Mouse (Mus musculus) heart, embryonic 11.5 days (tissue): Measurements from ENCODE around the gene Hbp1. TPM values are rescaled to one million over a fixed set of nuclear protein-coding genes. Genes with fewer than 3 reads are reported as not detected.

ENCODE experiments used
- ATAC-seq: fragments of 200-750 bp; cut with Nextera tagmentation; replicated peaks from 2 replicates; pipeline ENCODE4 v1.8.0; 2017; ENCODE audit warnings: moderate library complexity; ENCODE audit not compliant: insufficient number of reproducible peaks, low FRiP score, low TSS enrichment
- H3K27ac ChIP-seq: fragments of 300-500 bp; sonication (generic); 2 replicates; pipeline ENCODE4 v1.5.1; 2014; ENCODE audit warnings: mild to moderate bottlenecking, low read depth, low read length
- H3K27me3 ChIP-seq: fragments of 300-500 bp; sonication (generic); 2 replicates; pipeline ENCODE4 v1.6.1; 2014; ENCODE audit warnings: mild to moderate bottlenecking, low read length, mixed read lengths; ENCODE audit not compliant: control insufficient read depth, insufficient read depth
- H3K36me3 ChIP-seq: fragments of 300-500 bp; sonication (generic); 2 replicates; pipeline ENCODE4 v1.6.1; 2014; ENCODE audit warnings: mild to moderate bottlenecking, low read length, moderate library complexity, mixed read lengths; ENCODE audit not compliant: control insufficient read depth, insufficient read depth
- H3K4me1 ChIP-seq: fragments of 300-500 bp; sonication (generic); 2 replicates; pipeline ENCODE4 v1.6.1; 2014; ENCODE audit warnings: low read length; ENCODE audit not compliant: control insufficient read depth, insufficient read depth
- H3K4me2 ChIP-seq: fragments of 300-500 bp; sonication (generic); 2 replicates; pipeline ENCODE4 v1.6.1; 2014; ENCODE audit warnings: mild to moderate bottlenecking, moderate library complexity
- H3K4me3 ChIP-seq: fragments of 300-500 bp; sonication (generic); 2 replicates; pipeline ENCODE4 v1.5.1; 2014; ENCODE audit warnings: low read depth, low read length
- H3K9ac ChIP-seq: fragments of 300-500 bp; sonication (generic); 2 replicates; pipeline ENCODE4 v1.6.1; 2014; ENCODE audit warnings: mild to moderate bottlenecking, low read depth, low read length, moderate library complexity
- H3K9me3 ChIP-seq: fragments of 300-500 bp; sonication (generic); replicated peaks from 2 replicates; pipeline ENCODE4 v1.6.1; 2016; ENCODE audit warnings: low read length; ENCODE audit not compliant: control insufficient read depth
- WGBS: fragments of 180-500 bp; shearing (Covaris S2); extraction: QIAGEN DNeasy Blood & Tissue Kit; methylation state at CpG from one replicate; pipeline ENCODE4 v1.1.7; 2014; ENCODE audit not compliant: insufficient replicate concordance; 5-methylcytosine and 5-hydroxymethylcytosine counted together
- polyA plus RNA-seq: library from polyadenylated mRNA; unstranded; fragments of >200 nt; fragmentation: Nextera tagmentation; extraction: Ambion mirVana; gene quantifications from 2 replicates; pipeline ENCODE4 v1.2.1, GENCODE M21; 2014

Gene Hbp1
- polyA plus RNA-seq, 1 experiment from 2014 or later: 85.3 TPM

DNA sequence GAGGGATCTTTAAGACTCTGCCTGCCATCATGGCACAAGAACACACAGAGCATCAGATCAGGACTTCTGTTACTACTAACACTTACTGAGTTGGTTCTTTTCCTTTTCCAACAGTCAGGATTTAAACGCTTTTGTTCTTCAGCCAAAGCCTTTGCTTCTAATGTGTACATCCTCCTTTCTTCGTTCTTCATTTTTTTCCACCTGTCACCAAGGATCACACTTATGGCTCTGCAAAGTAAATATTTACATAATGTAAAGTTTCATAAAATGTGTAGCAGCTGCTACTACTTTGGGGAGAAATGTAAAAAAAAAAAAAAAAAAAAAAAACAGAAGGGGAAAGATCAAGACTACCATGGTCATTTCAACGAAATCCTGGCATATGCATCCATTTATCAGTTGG lies 21.8 kb downstream of the Hbp1 start:
- Histone ChIP-seq H3K4me2 (no peak overlapping the region), H3K27ac (no peak overlapping the region), H3K4me1 (no peaks in the 10 kb centered on the region), H3K4me3 (no peak overlapping the region), H3K36me3 (peaks cover 9% of the 10 kb centered on the region; the same call in 1 of the 2 replicates), H3K27me3 (no peaks in the 10 kb centered on the region), H3K9ac (no peak overlapping the region), H3K9me3 (no peaks in the 10 kb centered on the region)
- no peak for ATAC-seq
- 90% methylated on average over 3 of the region's 3 CpGs for WGBS

DNA sequence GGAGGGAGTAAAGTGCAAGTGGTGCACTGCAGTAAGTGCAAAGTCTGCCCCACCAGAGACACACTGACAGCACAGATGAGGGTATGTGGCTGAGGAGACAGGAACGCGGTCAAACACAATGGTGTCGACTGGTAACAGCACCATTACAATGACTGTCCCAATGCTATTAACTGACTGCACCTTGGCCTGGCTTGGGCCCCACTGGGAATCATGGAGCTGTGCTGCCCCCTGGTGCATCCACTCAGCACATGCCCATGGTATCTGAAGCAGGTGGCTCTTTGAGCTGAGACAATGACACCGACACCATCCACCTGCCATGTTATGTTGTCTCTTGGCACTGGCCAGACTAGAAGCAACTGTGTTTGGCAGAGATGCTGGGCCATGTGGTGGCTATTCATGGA lies 23.7 kb downstream of the Hbp1 start:
- no peaks in the 10 kb centered on the region for H3K9me3 ChIP-seq
- no peak overlapping the region for H3K27ac ChIP-seq
- whole genome bisulfite sequencing: 60% methylated on average over 4 of the region's 4 CpGs
- no peak overlapping the region for H3K4me2 ChIP-seq
- H3K9ac ChIP-seq: no peak overlapping the region
- H3K4me1 ChIP-seq: no peaks in the 10 kb centered on the region
- ATAC-seq: peak; percentile 59; the same call in 1 of the 2 replicates
- H3K4me3 ChIP-seq: no peak overlapping the region
- peaks cover 6% of the 10 kb centered on the region; the same call in 1 of the 2 replicates for H3K36me3 ChIP-seq
- H3K27me3 ChIP-seq: no peaks in the 10 kb centered on the region

DNA sequence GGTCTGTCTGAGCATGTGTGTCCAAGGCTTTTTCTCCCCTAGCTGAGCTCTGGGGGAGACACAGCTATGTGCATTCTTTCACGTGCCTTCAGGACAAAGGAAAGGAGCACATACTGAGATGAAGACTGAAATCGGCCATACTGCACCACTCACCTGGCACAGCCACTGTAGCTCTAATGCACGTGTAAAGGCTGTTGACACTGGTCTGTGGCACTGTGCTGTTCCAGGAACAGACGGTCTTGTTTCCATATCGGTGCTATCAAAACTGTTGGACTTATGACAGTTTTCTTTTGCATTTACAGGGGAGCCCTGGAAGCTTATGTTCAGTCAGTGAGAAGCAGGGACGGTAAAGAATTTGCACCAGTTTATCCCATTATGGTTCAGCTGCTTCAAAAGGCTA lies 25.0 kb downstream of the Hbp1 start:
- peaks cover 6% of the 10 kb centered on the region; the same call in 1 of the 2 replicates for H3K36me3 ChIP-seq
- WGBS: 80% methylated on average over 6 of the region's 6 CpGs

DNA sequence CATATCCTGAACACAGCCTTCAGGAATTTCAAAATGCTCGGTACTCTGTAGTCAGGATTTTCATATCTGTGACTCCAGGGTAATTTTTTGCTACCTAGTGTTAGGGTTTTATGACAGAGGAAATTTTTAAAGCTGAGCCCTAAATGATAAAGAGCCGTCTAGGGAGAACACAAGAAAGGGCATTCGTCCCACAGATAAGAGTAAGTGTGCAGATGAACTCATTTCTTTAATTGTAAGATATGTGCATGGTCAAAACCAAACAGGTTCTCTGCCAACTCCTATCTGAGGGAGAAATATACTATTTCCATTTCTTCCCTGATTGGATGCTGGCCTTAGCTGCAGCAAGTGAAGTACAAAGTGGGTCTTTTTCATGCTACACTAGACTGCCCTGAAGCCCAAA lies 26.2 kb downstream of the Hbp1 start:
- WGBS: 73% methylated on average over 3 of the region's 3 CpGs
- Histone ChIP-seq H3K4me2 (no peak overlapping the region), H3K36me3 (peaks cover 3% of the 10 kb centered on the region; the same call in 1 of the 2 replicates), H3K27ac (no peak overlapping the region), H3K4me1 (no peaks in the 10 kb centered on the region), H3K4me3 (no peak overlapping the region), H3K9ac (no peak overlapping the region), H3K9me3 (no peaks in the 10 kb centered on the region), H3K27me3 (no peaks in the 10 kb centered on the region)
- no peak for ATAC-seq

More for the DNA sequence above, 25.0 kb downstream of the Hbp1 start:
- no peak overlapping the region for H3K4me3 ChIP-seq
- ATAC-seq: no peak
- H3K9me3 ChIP-seq: no peaks in the 10 kb centered on the region
- no peak overlapping the region for H3K27ac ChIP-seq
- no peak overlapping the region for H3K9ac ChIP-seq
- H3K4me1 ChIP-seq: no peaks in the 10 kb centered on the region
- no peaks in the 10 kb centered on the region for H3K27me3 ChIP-seq
- H3K4me2 ChIP-seq: no peak overlapping the region

DNA sequence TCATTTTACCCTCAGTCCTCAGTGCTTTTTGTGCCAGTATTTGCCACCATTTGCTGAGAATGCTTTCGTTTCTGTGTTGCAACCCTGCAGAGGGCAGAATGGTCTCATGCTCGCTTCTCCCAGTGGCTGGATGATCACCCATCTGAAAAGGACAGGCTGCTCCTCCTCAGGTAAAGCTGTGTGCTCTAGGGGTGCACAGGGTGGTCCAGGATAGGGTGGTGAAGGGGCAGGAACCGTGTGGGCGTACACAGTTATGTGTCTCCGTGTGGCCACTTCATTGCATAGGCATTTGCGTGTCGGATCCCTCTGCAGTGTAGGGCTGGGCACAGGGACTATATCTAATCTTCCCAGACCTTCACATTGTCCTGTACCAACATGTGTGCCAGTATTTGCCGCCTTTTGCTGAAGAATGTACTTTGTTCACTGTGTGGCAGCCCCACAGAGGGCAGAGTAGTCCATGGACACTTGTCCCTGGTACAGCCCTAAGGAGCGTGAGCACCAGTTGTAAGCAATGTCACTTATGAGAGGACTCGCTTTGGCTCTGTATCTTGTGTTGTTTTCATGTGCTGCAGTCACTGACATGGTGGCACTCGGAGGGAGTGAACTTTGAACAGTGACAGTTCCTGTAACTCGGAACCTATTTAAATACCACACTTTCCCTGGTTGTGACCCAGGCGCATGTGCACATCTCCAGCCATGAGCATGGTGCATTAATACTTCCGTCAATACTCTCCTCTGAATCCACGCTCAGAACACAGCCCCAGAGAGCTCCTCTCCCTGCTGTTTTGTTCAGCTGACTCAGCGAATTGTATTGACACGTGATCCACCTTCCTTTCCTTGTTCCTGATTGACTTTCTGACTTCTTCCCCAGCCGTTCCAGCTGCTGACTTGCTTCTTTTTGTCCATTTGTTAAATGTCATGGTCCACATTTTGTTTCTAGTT lies 29.6 kb downstream of the Hbp1 start:
- Histone ChIP-seq H3K27ac (no peak overlapping the region), H3K36me3 (no peaks in the 10 kb centered on the region), H3K9ac (no peak overlapping the region), H3K4me1 (peaks cover 2% of the 10 kb centered on the region; the same call in 1 of the 2 replicates), H3K4me3 (no peak overlapping the region), H3K9me3 (no peaks in the 10 kb centered on the region), H3K27me3 (no peaks in the 10 kb centered on the region), H3K4me2 (no peak overlapping the region)
- no peak for ATAC-seq
- WGBS: 81% methylated on average over 18 of the region's 18 CpGs

DNA sequence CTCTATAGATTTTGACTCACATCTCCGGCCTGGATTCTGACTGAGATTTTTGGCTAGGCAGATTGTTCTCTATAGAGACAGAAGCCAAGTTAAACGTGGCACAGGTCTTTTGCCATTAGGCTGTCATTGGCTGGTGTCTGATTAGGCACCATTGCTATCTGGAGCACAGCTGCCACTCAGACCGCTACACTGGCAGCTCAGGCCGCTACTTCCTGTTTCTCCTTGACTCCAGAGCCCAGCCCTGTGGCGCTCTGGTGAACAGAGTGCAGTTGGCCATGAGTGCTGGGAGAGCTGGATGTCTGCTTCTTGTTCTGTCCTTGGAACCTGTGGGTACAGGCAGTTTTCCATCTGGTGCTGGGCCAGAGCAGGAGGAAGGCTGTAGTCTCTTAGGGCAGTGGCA lies 33.1 kb downstream of the Hbp1 start:
- Histone ChIP-seq H3K27me3 (no peaks in the 10 kb centered on the region), H3K4me3 (no peak overlapping the region), H3K4me2 (no peak overlapping the region), H3K9ac (no peak overlapping the region), H3K27ac (0 out of 2 replicates have a peak overlapping the region, but pooled peaks have one; percentile 42), H3K36me3 (no peaks in the 10 kb centered on the region), H3K9me3 (no peaks in the 10 kb centered on the region), H3K4me1 (peaks cover 9% of the 10 kb centered on the region; the same call in 1 of the 2 replicates)
- 44% methylated on average over 5 of the region's 5 CpGs for WGBS
- ATAC-seq: 0 out of 2 replicates have a peak, but pooled peaks have one; percentile 26

DNA sequence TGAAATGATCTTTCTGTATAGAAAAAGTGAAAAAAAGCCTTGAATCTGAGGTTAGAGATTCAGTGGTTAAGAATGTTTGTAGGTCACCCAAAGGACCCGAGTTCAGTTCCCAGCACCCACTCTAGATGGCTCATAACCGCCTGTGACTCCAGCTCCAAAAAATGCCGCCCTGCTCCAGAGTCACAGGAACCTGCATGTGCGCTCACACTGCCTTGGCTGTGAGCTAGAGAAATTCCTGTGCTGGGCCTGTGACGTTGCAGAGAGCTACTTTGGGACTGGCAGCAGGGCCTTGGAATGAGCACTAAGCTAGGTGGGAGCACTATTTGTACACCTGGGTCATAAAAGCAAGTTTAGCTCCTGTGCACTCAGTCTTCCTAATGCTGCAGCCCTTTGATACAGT lies 33.6 kb downstream of the Hbp1 start:
- no peak for ATAC-seq
- peaks cover 9% of the 10 kb centered on the region; the same call in 1 of the 2 replicates for H3K4me1 ChIP-seq
- no peak overlapping the region for H3K9ac ChIP-seq
- H3K36me3 ChIP-seq: no peaks in the 10 kb centered on the region
- no peak overlapping the region for H3K27ac ChIP-seq
- no peaks in the 10 kb centered on the region for H3K9me3 ChIP-seq
- no peak overlapping the region for H3K4me2 ChIP-seq
- no peaks in the 10 kb centered on the region for H3K27me3 ChIP-seq
- no peak overlapping the region for H3K4me3 ChIP-seq
- WGBS: 87% methylated on average over 5 of the region's 5 CpGs

DNA sequence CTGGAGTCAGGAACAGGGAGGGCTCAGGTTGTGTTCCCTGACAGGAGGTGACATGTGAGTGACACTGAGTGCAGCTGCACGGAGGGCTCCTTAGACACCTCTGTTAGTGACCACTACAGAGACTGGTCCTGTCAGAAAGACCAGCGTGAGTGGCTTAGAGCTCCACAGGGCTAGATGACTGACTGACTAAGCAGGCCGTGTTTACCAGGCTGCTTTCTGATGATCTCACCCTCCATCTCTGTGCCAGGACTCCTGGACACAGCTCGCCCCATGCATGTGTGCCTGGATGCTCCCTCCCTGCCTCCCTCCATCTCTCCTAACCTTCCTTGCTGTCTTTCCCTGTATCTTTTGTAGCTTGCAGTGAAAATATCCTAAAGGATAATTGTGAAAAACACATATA lies 36.7 kb downstream of the Hbp1 start:
- 48% methylated on average over 4 of the region's 4 CpGs for whole genome bisulfite sequencing
- no peaks in the 10 kb centered on the region for H3K9me3 ChIP-seq
- H3K27me3 ChIP-seq: no peaks in the 10 kb centered on the region
- ATAC-seq: no peak
- H3K36me3 ChIP-seq: no peaks in the 10 kb centered on the region
- H3K4me2 ChIP-seq: no peak overlapping the region
- H3K9ac ChIP-seq: no peak overlapping the region
- H3K27ac ChIP-seq: no peak overlapping the region
- H3K4me1 ChIP-seq: peaks cover 9% of the 10 kb centered on the region; the same call in 1 of the 2 replicates
- no peak overlapping the region for H3K4me3 ChIP-seq
